Mouse (Mus musculus): ENCODE data around the gene Bbip1.
A peak's percentile ranks its signal among the peaks of the same experiment; 100 is the strongest.
"Not testable (repeated sequence)": the region's sequence is repeated elsewhere in the genome, so short reads cannot be mapped to it uniquely, and the experiment has no call there.

Gene Bbip1

GRCm38 (mm10) chr19:53925338-53925751 lies 19.1 kb downstream of the Bbip1 start:
- no peak for DNase-seq (ENCODE audit: low spot score in 2 of 2)

DNA sequence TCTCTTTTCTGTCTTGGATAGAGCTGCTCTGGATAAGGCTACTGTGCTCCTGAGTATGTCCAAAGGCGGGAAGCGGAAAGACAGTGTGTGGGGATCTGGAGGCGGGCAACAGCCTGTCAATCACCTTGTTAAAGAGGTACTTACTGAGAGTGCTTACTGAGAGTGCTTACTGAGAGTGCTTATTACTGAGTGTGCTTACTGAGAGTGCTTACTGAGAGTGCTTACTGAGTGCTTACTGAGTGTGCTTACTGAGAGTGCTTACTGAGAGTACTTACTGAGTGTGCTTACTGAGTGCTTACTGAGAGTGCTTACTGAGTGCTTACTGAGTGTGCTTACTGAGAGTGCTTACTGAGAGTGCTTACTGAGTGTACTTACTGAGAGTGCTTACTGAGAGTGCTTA lies 22.4 kb downstream of the Bbip1 start:
- not testable (repeated sequence) for DNase-seq (ENCODE audit: low spot score in 2 of 2)

GRCm38 (mm10) chr19:53919541-53919940 lies 24.9 kb downstream of the Bbip1 start:
- no peak for DNase-seq (ENCODE audit: low spot score in 2 of 2)

DNA sequence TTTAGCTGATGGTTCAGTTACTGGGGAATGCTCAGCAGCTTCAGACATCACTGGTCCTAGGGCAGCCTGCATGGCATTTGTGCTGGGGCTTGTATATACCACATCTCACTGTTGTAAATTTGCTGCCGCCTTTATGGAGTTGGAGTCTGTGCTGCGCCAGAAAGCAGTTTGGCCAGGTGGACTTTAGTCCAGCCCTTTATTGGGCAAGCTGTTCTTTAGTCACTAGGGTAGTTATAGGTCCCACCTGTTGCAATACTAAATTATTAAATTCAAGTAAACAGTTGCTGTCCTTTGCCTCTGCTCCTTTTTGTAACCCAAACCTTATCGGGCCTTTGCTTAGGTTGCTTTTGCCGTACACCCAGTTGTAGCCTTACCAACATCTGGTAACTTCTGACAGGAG lies 29.5 kb downstream of the Bbip1 start:
- no peak for DNase-seq (ENCODE audit: low spot score in 2 of 2)

DNA sequence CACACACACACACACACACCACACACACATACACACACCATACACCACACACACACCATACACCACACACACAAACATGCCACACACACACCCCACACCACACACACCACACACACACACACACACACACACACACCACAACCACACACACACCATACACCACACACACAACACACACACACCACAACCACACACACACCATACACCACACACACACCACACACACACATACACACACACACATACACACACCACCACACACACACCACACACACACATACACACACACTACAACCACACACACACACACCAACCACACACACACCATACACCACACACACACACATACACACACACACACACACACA lies 37.7 kb downstream of the Bbip1 start:
- DNase-seq (ENCODE audit: low spot score in 2 of 2) = not testable (repeated sequence)

DNA sequence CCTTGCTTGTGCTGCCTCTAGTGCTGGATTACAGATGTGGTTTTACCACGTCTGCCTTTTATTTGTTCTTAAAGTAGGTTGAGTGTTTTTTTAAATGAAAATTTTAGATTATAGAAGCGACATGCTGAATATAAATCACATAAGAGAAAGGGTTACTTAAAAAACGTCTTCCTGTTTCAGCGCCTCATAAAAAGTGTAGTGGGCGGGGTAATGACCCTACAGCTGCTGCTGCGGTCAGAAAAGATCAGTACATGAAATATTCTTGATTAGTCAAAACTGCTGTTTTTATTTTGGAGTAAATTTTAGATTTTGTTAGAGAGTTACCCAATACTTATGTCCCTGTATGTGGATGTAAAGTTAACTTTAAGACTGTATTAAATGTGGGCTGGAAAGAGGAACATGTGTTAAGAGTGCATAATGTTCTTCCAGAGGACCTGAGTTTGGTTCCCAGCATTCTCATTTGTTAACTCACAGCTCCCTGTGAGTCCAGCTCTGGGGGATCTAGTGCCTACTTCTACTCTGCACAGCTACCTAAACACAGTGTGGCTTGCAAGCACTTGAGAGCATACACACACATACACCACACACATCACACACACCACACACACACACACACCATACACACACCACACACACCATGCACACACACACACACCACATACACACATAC lies 38.3 kb downstream of the Bbip1 start:
- no peak for DNase-seq (ENCODE audit: low spot score in 2 of 2)

- DNase-seq (ENCODE audit: low spot score in 2 of 2) = no peak
These were observed 39.5 kb downstream of the Bbip1 start for GRCm38 (mm10) chr19:53904833-53905480.

- peak; percentile 31 to 46 for DNase-seq (ENCODE audit: low spot score in 2 of 2)
These were observed 40.7 kb downstream of the Bbip1 start for GRCm38 (mm10) chr19:53903507-53904321.

DNA sequence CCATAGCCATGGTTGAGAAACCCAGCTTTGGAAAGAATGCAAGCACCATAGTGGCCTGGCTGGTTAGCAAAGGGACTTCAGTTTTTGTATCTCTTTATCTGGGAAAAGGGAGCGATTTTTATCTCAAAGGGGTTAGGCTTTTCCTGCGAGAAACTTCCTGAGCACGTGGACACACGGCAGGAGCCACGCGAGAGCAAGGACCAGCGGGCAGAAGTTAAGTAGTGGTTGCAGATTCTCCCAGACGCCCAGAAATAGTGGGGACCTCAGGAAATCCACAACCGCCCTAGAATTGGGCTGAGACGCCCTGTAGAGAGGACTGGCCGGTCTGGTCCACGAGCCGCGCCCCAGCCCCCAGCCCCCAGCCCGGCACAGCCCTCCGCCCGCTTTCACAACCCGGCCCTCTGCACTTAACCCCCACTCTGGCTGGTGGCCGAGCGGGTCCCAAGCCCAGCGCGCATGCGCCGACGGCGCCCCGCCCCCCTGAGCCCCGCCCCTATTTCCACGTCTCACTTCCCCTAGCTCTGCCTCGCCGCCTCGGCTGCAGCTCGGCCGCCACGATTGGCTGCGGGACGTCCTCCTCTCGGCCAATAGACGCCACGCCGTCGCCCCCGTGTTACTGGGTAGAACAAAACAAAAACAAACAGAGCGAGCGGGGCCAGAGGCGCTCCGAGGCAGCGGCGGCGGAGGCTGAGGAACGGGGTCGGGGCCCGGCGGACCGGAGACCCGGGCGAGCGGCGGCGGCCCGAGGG lies 41.5 kb downstream of the Bbip1 start:
- DNase-seq (ENCODE audit: low spot score in 2 of 2) = peak; percentile 86 to 96

GRCm38 (mm10) chr19:53901931-53902738 lies 42.3 kb downstream of the Bbip1 start:
- no peak for DNase-seq (ENCODE audit: low spot score in 2 of 2)

GRCm38 (mm10) chr19:53899941-53900610 lies 44.4 kb downstream of the Bbip1 start:
- DNase-seq (ENCODE audit: low spot score in 2 of 2) = no peak

- no peak for DNase-seq (ENCODE audit: low spot score in 2 of 2)
These were observed 45.2 kb downstream of the Bbip1 start for GRCm38 (mm10) chr19:53898970-53899900.

DNA sequence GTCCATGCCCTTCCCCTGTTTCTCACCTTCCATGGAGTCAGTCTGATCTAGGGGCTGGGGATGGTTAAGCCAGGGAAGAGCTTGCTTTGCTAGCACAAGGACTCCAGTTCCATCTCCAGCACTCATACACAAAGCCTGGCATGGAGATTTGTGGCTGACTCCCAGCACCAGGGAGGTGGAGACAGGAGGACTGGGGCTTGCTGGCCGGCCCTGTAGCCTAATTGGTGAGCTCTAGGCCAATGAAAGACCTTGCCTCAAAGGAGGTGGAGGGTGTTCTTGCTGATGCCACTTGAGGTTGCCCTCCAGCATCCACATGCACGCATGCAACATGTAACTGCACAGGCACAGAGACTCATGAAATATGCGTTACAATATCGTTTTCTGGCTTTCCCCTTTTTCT lies 45.9 kb downstream of the Bbip1 start:
- DNase-seq (ENCODE audit: low spot score in 2 of 2) = no peak

DNA sequence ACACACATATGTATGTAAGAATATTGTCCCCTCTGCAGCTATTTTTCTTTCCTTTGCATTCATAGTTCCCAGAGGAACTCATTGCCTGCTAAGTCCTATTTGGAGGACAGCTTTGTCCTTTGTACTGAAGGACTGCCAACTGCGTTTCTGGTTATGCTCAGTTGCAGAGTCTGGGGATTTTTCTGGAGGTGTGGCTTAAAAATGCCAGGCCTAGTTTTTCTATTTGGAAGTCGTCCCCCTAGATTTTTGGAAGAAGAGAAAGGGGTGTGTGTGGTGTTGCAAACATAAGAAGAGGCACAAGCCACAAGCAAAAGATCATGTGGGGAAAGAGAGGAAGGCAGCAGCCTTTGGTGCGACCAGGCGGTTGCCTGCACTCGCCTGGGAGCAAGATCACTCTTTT lies 46.4 kb downstream of the Bbip1 start:
- no peak for DNase-seq (ENCODE audit: low spot score in 2 of 2)

DNA sequence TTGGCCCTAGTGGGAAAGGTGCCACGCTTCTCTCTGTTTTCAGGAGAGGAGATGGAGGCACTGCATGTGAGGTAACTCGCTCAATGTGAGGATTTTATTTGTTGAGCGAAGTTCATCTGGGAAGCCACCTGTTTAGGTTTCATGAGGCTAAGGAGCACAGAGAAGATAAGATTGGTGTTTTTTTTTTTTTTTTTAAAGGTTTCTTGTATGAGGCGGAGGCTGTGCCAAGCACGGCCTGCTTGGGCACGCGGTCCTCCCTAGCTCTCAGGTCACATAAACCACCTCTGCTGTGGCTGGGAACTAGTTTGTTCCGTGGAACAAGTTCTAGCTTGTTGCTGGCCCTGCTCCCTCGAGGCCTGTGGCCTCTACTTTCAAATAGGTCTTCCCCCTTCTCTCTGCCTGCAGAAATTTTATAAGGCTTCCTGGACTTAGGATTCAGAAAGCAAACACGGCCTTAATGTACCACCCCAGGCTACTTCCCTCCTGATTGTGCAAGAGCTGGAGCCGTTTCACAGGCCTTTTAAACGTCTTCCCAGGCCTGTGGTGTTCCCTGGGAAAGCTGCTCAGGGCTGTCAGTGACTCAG lies 49.8 kb downstream of the Bbip1 start:
- DNase-seq (ENCODE audit: low spot score in 2 of 2) = peak; percentile 62 to 72

DNA sequence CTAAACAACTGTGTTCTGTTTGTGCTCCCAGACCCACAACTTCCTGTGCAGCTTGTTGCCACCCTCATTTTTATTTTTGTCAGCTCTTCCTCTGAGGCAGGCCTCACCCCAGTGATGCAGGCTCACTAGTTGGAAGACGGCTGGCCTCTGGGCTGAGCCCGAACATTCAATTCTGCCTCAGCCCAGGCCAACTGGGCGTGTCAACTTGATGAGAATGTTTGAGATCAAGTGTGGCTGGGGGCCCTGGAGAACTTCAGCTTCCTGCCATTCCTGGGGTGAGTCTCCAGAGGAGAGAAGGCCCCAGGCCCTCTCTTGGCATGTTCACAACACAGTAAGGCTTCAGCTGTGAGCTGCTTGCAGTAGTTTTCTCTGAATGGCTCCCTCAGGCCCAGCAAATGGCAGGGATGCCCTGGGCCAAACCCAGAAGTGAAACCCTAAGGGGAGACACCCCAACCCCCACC lies 50.7 kb downstream of the Bbip1 start:
- peak; percentile 52 to 62 for DNase-seq (ENCODE audit: low spot score in 2 of 2)

DNA sequence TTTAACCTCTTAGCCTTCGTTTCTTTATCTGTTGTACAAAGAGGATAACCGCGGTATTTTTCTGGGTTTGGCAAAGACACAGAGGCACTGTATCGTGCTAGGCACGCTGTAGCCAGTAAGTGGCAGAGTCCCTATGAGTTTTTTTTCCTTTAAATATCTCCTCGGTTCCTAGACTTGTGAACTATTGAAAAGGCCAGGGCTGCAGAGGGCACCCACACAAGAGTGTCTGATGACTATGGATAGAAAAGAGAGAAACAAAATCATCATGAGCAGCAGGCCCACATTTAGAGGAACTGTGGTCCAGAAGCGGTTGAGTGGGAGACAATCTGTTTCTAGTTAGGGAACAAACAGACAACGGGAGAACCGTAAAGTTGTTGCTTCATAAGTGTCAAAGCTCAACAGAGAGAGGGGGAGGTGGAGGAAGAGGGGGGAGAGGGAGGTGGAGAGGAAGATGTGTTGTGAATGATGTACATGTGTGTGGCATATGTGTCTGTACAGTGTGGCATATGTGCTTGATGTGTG lies 51.5 kb downstream of the Bbip1 start:
- no peak for DNase-seq (ENCODE audit: low spot score in 2 of 2)

GRCm38 (mm10) chr19:53892061-53892460 lies 52.4 kb downstream of the Bbip1 start, which contains the start of gene Pdcd4:
Pdcd4 (plus strand) TSS chr19:53892231.
- DNase-seq (ENCODE audit: low spot score in 2 of 2) = peak in 1 of 2 experiments; percentile 25

- no peak for DNase-seq (ENCODE audit: low spot score in 2 of 2)
These were observed 52.9 kb downstream of the Bbip1 start for GRCm38 (mm10) chr19:53891569-53891968.

All from urinary bladder, postnatal 36 days (tissue).